Mouse (Mus musculus) kidney, postnatal 14 days (tissue): ENCODE data around the gene Chil6.

Experiments used
- DNase-seq: peaks from one replicate; pipeline ENCODE4 v3.0.0; 2022; ENCODE audit warnings: mixed read lengths

Chil6 gene

DNA sequence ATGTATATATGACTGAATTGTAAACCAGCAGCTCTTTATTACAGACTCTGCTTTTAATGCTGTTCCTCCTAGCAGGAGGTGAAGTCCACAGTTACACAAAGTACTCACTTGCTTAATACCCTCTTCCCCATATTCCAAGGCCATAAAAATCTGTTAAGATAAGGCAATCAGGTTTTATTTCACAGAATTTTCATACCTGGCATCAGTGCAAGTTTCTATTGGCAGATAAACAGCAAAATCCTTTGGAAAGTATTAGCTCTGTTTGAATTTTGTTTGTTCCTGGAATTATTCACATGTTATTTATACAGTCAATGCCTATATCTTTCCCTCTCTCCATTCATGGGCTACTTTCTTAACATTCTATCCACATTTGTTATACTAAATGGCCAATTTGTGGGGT, at the start of gene Chil6:
TSS of gene Chil6 (minus strand) at position 101 of the 400 bp plus-strand sequence.
- DNase-seq = no peak

DNA sequence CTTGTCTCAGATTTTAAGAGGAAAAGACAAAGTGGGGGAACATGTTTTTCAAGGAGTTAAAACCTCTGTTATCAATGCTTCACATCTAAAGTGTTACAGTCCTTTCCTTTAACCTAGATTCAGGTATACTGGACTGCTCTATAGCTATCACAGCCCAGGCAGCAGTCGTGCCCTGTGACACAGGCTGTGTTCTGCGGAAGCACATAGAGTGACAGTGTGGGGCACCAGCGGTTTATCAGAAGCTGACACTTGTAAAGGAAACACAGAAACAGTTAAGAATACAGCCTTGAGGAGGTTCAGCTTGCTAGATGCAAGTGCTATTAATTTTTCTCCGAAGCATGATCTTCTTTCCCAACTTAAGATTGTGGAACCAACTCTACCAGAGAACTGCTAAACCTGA, 46.6 kb upstream of the Chil6 start:
- no peak for DNase-seq

DNA sequence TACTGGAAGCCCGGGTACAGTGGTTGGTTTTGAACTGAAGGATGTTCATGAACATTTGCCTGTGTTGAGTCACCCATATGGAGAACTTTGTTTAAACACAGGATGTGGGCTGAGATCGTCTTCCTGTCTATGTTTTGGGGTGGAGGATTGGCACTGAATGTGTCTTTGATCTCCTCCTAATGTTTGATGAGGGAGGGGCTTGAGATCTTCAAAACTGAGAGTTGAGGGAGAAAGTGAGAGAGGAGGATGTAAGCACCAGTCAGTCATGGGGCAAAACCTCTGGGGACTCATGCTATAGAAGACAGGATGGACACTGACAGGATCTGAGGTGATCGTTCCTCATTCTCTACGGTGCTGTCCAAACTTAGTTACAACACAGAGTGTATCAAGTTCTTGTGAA, 43.6 kb upstream of the Chil6 start:
- no peak for DNase-seq

DNA sequence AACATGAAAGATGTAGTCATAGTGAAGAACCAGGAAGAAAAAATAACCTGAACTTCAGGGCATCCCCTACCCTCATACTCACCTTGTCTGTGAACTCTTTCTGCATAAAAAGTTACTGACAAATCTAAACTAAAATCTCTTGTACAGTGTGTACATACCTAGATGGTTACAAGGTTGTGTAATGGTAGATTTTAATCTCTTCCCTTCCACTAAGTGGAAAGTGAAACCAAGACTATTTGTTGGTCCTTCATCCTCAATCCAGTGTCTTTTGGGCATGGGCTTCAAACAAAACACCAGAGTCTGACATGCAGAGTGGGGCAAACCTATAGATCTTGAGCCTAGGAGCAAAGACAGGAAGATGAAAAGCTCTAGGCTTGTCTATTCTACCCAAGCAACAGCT, 43.0 kb upstream of the Chil6 start:
- no peak for DNase-seq

DNA sequence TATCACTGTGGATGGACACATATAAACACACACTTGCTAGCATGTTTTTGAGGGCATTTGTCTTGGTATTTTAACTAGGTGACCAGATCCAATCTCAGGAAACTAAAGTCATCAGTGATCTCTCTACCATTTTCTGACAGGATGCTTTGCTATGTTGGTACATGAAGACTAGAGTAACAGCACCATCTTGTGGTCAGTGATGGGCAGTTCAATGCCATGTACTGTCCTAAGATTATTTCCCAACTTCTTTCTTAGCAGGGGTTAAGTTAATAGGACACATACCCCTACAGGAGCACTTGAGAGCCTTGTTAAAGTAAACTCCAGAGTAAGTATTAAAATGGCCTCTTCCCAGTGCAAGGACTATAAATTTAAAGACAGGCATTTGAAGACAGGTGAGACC, 42.6 kb upstream of the Chil6 start:
- DNase-seq = peak; percentile 26
